Mouse (Mus musculus): Measurements from ENCODE around the gene Gpr33. TPM values are rescaled to one million over a fixed set of nuclear protein-coding genes. Genes with fewer than 3 reads are reported as not detected.
A peak's percentile ranks its signal among the peaks of the same experiment; 100 is the strongest.

Gpr33 gene
- total and polyA plus RNA-seq, 3 experiments = 0.11 TPM; not detected in 2

DNA sequence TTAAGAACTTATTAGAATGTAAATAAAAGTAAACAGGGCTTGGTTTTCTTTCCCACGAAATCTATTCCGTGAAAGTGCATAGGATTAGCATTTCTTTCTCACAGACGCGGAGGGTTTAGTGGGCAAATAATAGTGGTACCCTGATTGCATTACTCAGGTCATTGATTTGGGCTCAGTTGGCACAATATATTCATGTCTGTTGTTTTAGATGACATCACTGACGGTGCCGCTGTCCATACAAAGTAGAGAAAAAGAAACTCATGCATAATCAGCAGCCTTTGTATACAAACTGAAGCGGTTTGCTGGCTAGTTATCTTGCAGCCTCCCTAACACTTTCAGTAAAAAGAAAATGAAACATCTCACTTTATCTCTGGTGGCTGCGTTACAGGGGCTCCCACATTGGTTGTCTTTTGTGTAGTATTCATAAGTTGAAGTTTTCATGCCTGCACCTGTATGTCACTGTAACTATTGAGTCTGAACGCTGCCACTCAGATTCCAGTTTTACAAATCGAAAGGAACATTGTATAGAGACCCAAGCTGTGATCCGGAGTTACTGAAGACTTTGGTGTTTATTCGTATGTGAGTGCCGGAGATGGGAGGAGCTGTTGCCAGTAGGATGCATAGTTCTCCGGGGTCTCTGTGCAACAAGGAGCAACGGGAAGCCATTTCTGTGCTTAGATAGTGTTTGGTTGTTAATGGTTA lies 17.8 kb downstream of the Gpr33 start:
- TF ChIP-seq GATA1 (IDR thresholded peaks at IDR 0.05; ENCODE audit: borderline replicate concordance, low read length) = no peak

GRCm38 (mm10) chr12:52006633-52006994 lies 21.2 kb downstream of the Gpr33 start:
- DNase-seq (ENCODE audit: low spot score) = no peak
- peak overlapping the region; percentile 77 for H3K4me3 ChIP-seq (ENCODE audit: low read depth, low read length)
- peaks cover 28% of the 10 kb centered on the region for H3K36me3 ChIP-seq (replicated peaks)
- no peaks in the 10 kb centered on the region for H3K9me3 ChIP-seq (replicated peaks)
- peaks cover 25% of the 10 kb centered on the region for H3K4me1 ChIP-seq (ENCODE audit: insufficient read depth, low read depth, low read length)
- peak; percentile 15; the same call in 1 of the 2 replicates for ATAC-seq (ENCODE audit: extremely low read depth, insufficient number of reproducible peaks, low FRiP score, poor library complexity, severe bottlenecking)
- peaks cover 8% of the 10 kb centered on the region for H3K27me3 ChIP-seq (ENCODE audit: insufficient read depth, low read length)
- TF ChIP-seq POLR2AphosphoS5 (IDR thresholded peaks at IDR 0.05; ENCODE audit: insufficient replicate concordance, low read depth, low read length) = no peak

More for the DNA sequence above, 17.8 kb downstream of the Gpr33 start:
- Histone ChIP-seq H3K4me3 (ENCODE audit: low read depth, low read length) (no peak overlapping the region), H3K4me1 (ENCODE audit: insufficient read depth, low read depth, low read length) (peaks cover 9% of the 10 kb centered on the region), H3K27me3 (ENCODE audit: insufficient read depth, low read length) (peaks cover 8% of the 10 kb centered on the region), H3K9me3 (replicated peaks) (no peaks in the 10 kb centered on the region), H3K36me3 (replicated peaks) (no peaks in the 10 kb centered on the region)
- no peak for ATAC-seq (ENCODE audit: extremely low read depth, insufficient number of reproducible peaks, low FRiP score, poor library complexity, severe bottlenecking)
- no peak for DNase-seq (ENCODE audit: low spot score)

- no peak for TF ChIP-seq CTCF (IDR thresholded peaks at IDR 0.05; ENCODE audit: low read depth, low read length)
- TF ChIP-seq GATA2 (IDR thresholded peaks at IDR 0.05; ENCODE audit: borderline replicate concordance, low read depth, low read length) = no peak
- Histone ChIP-seq H3K4me1 (ENCODE audit: insufficient read depth, low read depth, low read length) (peaks cover 25% of the 10 kb centered on the region), H3K9me3 (replicated peaks) (no peaks in the 10 kb centered on the region), H3K27me3 (ENCODE audit: insufficient read depth, low read length) (peaks cover 6% of the 10 kb centered on the region), H3K36me3 (replicated peaks) (peaks cover 32% of the 10 kb centered on the region), H3K4me3 (ENCODE audit: low read depth, low read length) (peak within 1 kb of the TSS; percentile 77)
- ATAC-seq (ENCODE audit: extremely low read depth, insufficient number of reproducible peaks, low FRiP score, poor library complexity, severe bottlenecking) (peak; percentile 78), DNase-seq (ENCODE audit: low spot score) (peak; percentile 95)
Observed at GRCm38 (mm10) chr12:52005877-52006632, 21.8 kb downstream of the Gpr33 start, which contains the start of gene Dtd2. Gene Dtd2, minus strand, starts transcription at chr12:52006501.

- no peak for TF ChIP-seq CTCF (IDR thresholded peaks at IDR 0.05; ENCODE audit: low read depth, low read length)
- no peak for TF ChIP-seq GATA1 (IDR thresholded peaks at IDR 0.05; ENCODE audit: borderline replicate concordance, low read length)
- no peak for TF ChIP-seq POLR2AphosphoS5 (IDR thresholded peaks at IDR 0.05; ENCODE audit: insufficient replicate concordance, low read depth, low read length)
- no peak for TF ChIP-seq GATA2 (IDR thresholded peaks at IDR 0.05; ENCODE audit: borderline replicate concordance, low read depth, low read length)
- no peak overlapping the region for H3K4me3 ChIP-seq (ENCODE audit: low read depth, low read length)
- no peak for ATAC-seq (ENCODE audit: extremely low read depth, insufficient number of reproducible peaks, low FRiP score, poor library complexity, severe bottlenecking)
- H3K4me1 ChIP-seq (ENCODE audit: insufficient read depth, low read depth, low read length) = peaks cover 36% of the 10 kb centered on the region
- peaks cover 60% of the 10 kb centered on the region for H3K36me3 ChIP-seq (replicated peaks)
- H3K27me3 ChIP-seq (ENCODE audit: insufficient read depth, low read length) = no peaks in the 10 kb centered on the region
- no peak for DNase-seq (ENCODE audit: low spot score)
- no peaks in the 10 kb centered on the region for H3K9me3 ChIP-seq (replicated peaks)
Observed at GRCm38 (mm10) chr12:52002746-52003145, 25.1 kb downstream of the Gpr33 start.

- DNase-seq (ENCODE audit: low spot score) (peak; percentile 41), ATAC-seq (ENCODE audit: extremely low read depth, insufficient number of reproducible peaks, low FRiP score, poor library complexity, severe bottlenecking) (peak; percentile 38; the same call in 1 of the 2 replicates)
- Histone ChIP-seq H3K36me3 (replicated peaks) (peaks cover 72% of the 10 kb centered on the region), H3K4me1 (ENCODE audit: insufficient read depth, low read depth, low read length) (peaks cover 34% of the 10 kb centered on the region), H3K4me3 (ENCODE audit: low read depth, low read length) (no peak overlapping the region), H3K27me3 (ENCODE audit: insufficient read depth, low read length) (no peaks in the 10 kb centered on the region), H3K9me3 (replicated peaks) (no peaks in the 10 kb centered on the region)
- TF ChIP-seq GATA1 (IDR thresholded peaks at IDR 0.05; ENCODE audit: borderline replicate concordance, low read length) = no peak
- TF ChIP-seq TAL1 (conservative IDR thresholded peaks at IDR 0.05; ENCODE audit: low read depth, low read length) = no peak
- TF ChIP-seq CTCF (IDR thresholded peaks at IDR 0.05; ENCODE audit: low read depth, low read length) = no peak
- no peak for TF ChIP-seq POLR2AphosphoS5 (IDR thresholded peaks at IDR 0.05; ENCODE audit: insufficient replicate concordance, low read depth, low read length)
- no peak for TF ChIP-seq GATA2 (IDR thresholded peaks at IDR 0.05; ENCODE audit: borderline replicate concordance, low read depth, low read length)
Observed at GRCm38 (mm10) chr12:52001544-52001943, 26.3 kb downstream of the Gpr33 start.

GRCm38 (mm10) chr12:51998366-51998932 lies 29.4 kb downstream of the Gpr33 start:
- H3K9me3 ChIP-seq (replicated peaks) = no peaks in the 10 kb centered on the region
- peak; percentile 35; the same call in 1 of the 2 replicates for ATAC-seq (ENCODE audit: extremely low read depth, insufficient number of reproducible peaks, low FRiP score, poor library complexity, severe bottlenecking)
- no peak for DNase-seq (ENCODE audit: low spot score)
- H3K27me3 ChIP-seq (ENCODE audit: insufficient read depth, low read length) = no peaks in the 10 kb centered on the region
- TF ChIP-seq POLR2AphosphoS5 (IDR thresholded peaks at IDR 0.05; ENCODE audit: insufficient replicate concordance, low read depth, low read length) = no peak
- TF ChIP-seq TAL1 (conservative IDR thresholded peaks at IDR 0.05; ENCODE audit: low read depth, low read length) = no peak
- no peak for TF ChIP-seq GATA1 (IDR thresholded peaks at IDR 0.05; ENCODE audit: borderline replicate concordance, low read length)
- TF ChIP-seq CTCF (IDR thresholded peaks at IDR 0.05; ENCODE audit: low read depth, low read length) = no peak
- TF ChIP-seq GATA2 (IDR thresholded peaks at IDR 0.05; ENCODE audit: borderline replicate concordance, low read depth, low read length) = no peak
- peaks cover 84% of the 10 kb centered on the region for H3K36me3 ChIP-seq (replicated peaks)
- no peak overlapping the region for H3K4me3 ChIP-seq (ENCODE audit: low read depth, low read length)
- peaks cover 15% of the 10 kb centered on the region for H3K4me1 ChIP-seq (ENCODE audit: insufficient read depth, low read depth, low read length)
